Mouse (Mus musculus): Measurements from ENCODE around the gene Pik3cg.

Pik3cg gene

DNA sequence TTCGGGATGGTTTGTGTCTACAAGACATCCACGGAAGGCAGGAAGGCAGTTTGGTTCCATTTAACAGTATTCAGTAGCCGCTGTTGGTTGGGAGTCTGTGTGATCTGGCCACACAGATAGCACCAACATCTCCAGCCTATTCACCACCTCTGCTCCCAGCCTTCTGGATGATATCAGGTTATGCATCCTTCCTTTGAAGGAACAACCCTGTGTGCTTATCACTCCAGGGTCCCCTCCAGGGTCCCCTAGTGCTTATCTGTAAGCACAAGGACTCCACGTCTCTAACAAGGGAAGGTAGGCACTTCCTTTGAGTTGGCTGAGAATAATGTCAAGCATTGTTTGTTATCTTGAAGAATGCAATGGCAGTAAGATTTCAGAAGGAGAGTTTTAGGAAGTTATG lies 65.3 kb downstream of the Pik3cg start:
- DNase-seq (ENCODE audit: low spot score) = peak; percentile 47

DNA sequence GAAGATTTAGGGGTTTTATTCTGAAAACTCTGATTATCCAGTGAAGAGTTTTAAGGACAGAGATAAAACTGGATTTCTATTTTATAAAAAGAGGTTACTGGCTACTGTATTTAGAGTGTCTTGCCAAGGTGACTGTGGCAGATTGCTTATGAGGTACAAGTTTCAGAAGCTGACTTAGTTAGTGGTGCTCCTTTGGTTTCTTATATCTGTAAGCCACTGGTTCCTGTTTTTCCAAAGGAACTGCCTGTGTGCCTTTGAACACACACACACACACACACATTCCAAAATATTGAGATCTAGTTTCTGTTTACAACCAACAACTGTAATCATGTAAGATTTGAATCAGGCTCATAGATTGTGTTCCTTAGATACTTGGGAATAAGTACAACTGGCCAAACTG lies 66.7 kb downstream of the Pik3cg start:
- no peak for DNase-seq (ENCODE audit: low spot score)

DNA sequence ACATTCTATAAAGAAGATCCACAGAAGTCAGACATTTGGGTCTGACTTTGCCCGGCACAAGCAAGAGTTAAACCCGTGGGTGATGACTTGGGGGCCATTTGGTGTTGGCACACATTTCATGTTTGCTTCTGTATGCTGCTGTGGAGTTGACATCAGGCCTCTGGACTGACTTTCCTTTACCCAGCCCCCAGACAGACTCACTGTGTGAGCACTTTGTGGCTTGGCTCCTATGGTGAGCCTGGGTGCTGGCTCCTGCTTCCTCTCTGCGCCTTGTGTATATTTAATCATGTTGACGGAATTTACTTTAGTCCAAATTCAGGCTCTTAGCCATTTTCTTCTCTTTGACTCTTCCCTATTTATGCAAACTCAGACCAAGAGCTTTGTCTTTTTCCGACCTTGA lies 69.6 kb downstream of the Pik3cg start:
- DNase-seq (ENCODE audit: low spot score) = no peak

DNA sequence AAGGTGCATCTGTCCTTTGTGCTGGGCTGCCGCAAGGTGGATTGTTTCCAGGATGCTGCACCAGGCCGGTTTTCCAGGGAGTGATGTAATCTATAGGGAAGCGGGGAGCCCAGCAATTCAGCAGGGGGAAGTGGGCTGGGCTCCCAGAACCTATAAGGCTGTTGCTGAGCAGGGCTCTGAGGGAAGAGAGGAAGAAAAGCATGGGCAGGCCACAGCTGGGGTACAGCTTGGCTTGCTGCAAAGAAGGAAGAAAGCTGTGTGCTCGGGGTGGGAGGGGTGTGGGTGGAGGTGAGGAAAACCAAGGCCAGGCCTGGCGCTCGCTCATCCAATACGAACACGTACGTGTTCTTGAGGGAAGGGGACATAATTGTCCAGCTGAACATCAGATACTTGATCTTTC lies 70.1 kb downstream of the Pik3cg start:
- DNase-seq (ENCODE audit: low spot score) = no peak

DNA sequence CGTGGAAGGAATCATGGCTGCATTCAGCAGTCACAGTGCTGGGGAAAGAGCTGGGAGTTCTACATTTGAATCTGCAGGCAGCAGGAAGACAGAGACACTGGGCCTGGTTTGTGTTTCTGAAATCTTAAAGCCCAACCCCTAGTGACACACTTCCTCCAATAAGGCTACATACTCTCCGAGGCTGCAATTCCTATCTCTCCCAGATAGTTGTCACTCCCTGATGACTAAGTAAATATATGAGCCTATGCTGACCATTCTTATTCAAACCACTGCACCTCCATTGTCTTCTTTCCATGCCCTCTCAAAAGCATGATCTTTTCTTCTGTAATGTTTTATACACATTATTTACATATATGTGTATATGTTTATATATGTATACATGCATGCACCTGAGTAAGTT lies 70.9 kb downstream of the Pik3cg start:
- DNase-seq (ENCODE audit: low spot score) = no peak

DNA sequence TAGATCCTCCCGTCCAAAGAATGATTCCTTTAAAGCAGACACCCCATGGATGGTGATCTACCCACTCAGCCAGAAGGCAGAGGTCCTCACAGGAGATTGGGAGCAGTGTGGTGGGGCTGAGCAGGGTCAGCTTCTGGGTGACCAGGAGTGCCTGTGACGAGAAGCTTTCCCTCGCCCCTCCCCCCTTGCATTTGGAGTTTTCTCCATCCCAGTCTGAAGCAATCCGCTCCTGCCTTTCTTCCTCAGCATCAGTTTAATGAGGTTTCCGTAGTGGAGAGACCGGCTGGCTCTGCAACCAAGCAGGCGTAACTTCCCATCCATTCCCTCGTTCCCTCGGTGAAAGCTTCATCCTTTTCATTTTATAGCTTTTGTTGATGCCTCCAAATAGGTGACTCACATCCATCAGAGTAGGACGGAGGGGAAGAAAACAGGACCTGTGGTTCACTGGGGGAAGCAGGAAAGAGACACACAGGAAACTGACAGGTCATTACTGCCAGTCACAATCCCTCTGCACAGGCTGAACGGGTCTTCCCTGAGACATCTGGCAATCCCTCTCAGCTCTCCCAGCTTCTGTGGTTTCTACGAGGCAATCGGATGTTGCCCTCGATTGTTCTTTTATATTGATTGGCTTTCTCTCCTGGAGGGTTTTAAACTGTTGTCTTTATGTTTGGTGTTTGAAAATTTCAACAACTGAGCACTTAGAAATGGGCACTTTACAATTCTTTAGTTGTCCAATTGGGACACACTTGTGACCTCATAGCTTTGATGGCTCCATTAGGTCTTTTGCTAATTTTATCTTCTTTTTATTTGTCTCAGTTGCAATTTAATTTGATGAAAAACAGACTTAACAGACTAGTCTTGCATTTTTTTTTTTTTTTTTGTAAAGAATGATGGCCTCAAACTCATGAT lies 80.6 kb downstream of the Pik3cg start:
- DNase-seq (ENCODE audit: low spot score) = no peak

DNA sequence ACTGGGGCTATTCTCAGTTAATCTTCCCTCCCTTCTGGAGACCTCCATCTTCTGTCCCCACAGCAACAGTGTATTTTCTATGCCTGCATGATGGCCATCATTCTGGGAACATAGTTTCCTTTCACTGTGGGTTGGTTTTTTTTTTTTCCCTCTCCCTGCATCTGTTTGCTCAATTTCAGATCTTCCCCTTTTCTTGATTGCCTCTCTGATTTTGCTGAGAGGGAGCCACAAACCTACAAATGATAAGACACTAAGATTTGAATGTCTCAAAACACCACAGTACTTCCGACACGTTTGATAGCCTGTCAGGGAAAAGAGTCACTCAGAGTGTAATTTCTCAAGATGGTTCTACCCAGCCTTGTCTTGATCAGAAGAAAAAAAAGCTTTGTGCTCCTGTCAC lies 81.3 kb downstream of the Pik3cg start:
- DNase-seq (ENCODE audit: low spot score) = no peak

DNA sequence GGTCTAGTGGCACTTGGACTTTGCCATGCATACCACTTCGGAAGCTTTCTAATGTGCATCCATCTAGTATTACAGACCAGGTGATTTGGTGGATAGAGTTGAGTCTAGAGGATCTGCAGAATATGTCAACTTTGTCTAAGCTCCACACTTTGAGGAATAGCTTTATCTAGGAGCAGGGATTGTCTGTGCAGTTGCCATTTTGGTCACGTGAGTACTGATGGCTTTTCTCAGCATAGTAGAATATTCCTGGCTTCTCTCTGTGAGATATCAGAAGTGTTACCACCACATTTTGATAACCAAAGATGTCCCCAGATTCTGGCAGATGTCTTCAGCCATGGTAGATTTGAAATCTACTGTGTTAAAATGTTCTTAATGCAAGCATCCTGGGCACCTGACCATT lies 84.0 kb downstream of the Pik3cg start:
- DNase-seq (ENCODE audit: low spot score) = no peak

DNA sequence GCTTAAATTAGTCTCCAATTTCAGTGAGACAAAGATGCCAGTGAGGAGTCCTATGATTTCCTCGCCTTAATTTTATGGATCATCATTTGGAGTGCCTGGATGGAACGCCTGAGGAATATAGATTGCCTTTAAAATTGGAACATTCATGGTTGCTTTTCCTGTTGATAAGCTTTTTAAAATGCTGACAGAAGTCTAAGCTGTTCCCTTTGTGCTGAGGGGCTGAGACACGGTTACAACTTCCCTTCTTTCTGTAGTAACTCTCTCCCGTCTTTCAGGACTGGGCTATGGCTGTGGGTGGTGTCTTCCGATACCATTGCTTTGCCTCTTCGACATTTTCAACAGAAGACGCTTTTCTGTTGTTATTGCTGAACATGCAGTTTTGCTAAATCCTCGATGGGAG lies 84.4 kb downstream of the Pik3cg start:
- no peak for DNase-seq (ENCODE audit: low spot score)

DNA sequence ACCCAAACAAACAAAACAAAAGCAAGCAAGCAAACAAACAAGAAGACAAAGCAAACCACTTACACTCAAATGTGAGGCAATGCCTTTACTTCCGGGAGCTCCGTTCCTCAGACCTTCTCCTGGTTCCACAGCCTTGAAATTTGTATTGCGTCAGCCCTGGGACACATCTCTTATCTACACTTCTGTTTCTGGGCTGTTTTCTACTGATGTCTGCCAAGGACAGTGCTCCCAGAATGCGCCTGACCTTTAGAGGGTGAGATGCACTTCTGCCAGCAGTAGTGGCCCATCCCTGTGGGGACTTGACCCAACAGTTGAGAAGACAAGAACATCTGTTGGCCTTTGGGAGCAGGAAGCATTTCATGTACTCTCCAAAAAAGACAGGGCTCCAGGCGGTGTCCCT lies 84.9 kb downstream of the Pik3cg start:
- peak; percentile 67 for DNase-seq (ENCODE audit: low spot score)

All from spleen, adult 12 weeks (tissue).